Mouse (Mus musculus): ENCODE measurements around the gene Gm14409.
"Not testable (repeated sequence)": the region's sequence is repeated elsewhere in the genome, so short reads cannot be mapped to it uniquely, and the experiment has no call there.

DNA sequence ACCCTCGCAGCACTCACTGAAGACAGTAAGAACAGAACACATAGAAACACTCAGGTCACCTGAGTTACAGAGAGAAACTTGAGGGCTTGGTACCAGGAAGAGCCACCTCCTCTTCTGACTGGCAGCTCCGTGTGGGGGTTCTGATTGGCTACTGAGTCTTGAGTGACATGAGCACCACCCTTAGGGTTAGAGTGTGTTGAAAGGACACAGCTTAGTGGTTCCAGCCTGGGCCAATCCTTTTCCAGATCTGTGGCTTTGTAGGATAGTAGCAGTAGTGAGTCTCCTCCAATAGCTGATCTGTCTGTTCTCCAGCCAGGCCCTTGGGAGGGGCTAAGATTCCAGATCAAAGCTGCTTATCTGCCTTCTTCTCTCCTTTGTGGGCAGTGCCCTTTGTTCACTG is 10.9 kb upstream of the Gm14409 start:
- TF ChIP-seq CTCF, POLR2A (IDR thresholded peaks at IDR 0.05; ENCODE audit: extremely low read depth, insufficient read depth, low read length): not testable (repeated sequence)

Measured in cortical plate, adult 2 months (tissue).